Mouse (Mus musculus): ENCODE measurements around the gene Xpc.
A peak's percentile ranks its signal among the peaks of the same experiment; 100 is the strongest.

Gene Xpc

GRCm38 (mm10) chr6:91515545-91516449 is at the start of gene Xpc, which contains the start of gene Lsm3:
Gene Xpc, minus strand, starts transcription at chr6:91515888.
Gene Lsm3, plus strand, starts transcription at chr6:91515928.
- peak; percentile 97 for DNase-seq

DNA sequence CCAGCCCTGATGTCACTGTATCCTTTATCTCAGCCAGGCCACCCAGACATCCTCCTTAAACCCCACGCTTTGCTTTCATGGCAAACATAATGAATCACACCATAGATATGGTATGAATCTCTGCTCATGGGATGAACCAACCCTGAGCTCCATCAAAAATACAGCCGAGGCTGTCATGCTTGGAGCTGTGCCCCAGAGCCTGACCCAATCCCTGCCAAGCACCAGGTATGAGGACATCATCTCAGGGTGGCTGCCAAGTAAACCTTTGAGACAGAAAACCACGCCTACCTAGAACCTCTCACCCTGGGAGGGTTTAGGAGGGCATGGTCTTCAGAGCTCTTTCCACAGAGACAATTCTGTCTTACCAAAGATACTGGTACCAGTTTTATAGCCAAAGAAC is 47.3 kb upstream of the Xpc start:
- no peak for DNase-seq

DNA sequence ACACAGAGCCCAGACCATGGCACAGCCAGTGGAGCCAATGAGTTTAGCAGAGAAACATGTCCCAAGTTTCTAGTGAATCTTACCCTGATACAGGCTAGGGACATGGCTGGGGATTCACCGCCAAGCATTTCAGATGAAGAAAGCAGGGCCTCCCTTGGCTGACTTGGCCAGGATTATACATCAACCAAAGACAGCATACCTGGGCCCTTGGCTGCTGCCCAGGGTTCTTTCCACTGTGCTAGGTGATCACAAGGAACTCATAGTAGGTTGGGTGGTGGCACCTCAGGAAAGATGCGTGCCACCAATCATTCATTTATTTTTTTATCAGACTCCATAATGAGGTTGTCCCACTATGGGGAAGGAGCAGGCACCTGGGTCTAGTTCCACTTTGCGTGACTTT is 44.5 kb upstream of the Xpc start:
- DNase-seq: no peak

- peak; percentile 71 for DNase-seq
Measured at GRCm38 (mm10) chr6:91559371-91559770, 43.7 kb upstream of the Xpc start.

DNA sequence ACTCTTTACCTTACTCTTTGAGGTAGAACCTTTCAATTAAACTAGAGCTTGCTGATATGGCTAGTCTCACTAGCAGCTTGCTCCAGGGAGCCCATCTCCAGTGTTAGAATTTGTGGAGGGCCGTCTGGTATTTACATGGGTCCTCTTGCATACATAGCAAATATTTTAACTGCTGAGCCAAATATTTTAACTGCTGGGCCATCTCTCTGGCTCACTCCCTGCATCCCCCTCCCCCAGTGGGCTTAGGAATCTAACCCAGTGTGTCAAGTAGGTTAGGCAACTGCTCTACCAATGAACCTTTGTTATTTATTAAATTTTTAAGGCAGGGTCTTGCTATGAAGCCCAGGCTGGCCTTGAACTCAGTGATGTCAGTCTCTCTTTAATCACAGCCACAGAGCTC is 42.9 kb upstream of the Xpc start:
- no peak for DNase-seq

- no peak for DNase-seq
Measured at GRCm38 (mm10) chr6:91552693-91553092, 37.0 kb upstream of the Xpc start.

- no peak for DNase-seq
Measured at GRCm38 (mm10) chr6:91551671-91552070, 36.0 kb upstream of the Xpc start.

DNA sequence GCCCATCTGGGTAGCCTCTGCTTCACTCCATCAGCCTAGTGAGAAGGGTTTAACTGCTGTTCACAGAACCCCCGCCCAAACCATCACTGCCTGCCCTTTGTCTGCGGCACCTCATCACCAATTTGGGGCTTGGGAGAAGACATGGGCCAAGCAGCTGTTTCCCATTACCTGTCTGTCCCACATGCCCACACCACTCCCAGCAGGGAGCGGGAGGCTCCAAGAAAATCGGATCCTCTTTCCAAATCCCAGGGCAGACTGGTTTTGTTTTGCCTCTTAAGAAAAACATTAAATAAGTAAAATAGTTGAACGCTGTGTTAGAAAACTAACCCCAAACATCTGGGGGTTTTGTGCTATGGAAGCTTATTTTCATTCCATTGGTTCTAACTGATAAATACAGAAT is 33.9 kb upstream of the Xpc start:
- DNase-seq: no peak

GRCm38 (mm10) chr6:91547313-91547712 is 31.6 kb upstream of the Xpc start:
- no peak for DNase-seq

DNA sequence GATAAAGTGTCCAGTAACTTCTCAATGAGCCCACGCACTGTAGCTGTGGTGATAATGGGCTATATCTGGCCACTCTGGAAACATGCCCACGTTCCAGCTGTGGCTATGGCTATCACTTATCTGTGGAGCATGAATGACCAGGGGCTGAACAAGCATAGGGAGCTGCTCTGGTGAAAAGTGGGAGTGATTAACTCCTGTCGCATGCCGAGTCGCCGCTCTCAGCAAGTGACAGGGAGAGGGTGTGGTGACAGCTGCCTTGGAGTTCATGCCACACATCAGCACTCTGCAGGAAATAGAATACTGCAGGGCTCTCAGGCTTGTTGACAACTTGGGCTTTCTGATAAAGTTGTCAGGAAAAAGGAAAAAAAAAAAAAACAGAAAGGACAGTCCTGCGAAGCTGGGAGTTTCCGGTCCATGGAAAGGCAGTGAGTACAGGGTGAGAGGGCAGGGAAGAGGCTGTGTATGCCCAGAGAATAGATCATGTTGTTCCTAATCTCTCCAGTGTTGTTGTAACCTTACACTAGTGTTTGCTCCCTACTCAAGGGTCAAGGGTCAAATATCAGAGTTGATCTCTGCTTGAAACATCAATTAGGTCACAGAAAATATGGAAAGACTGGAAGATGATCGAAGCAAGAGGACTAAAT is 30.7 kb upstream of the Xpc start:
- no peak for DNase-seq

DNA sequence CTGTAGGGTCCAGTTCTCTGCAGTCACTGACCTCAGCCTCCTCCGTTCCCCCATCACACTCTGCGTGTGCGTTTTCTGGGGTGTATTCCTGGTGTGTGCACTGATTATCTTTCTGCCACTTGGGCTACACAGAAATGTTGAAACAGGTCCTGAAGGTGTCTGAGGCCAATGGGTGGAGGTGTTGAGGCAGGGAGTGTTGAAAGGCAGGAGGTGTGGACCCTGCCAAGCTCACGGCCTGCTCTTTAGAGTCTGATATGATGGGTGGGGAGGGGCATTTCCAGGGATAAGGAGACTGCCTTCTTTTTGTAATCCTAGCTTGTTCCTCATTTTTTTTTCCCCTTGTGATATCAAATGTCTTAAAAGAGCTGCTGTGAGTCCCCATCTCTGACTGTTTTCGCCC is 27.4 kb upstream of the Xpc start:
- no peak for DNase-seq

GRCm38 (mm10) chr6:91541276-91541675 is 25.6 kb upstream of the Xpc start:
- no peak for DNase-seq

DNA sequence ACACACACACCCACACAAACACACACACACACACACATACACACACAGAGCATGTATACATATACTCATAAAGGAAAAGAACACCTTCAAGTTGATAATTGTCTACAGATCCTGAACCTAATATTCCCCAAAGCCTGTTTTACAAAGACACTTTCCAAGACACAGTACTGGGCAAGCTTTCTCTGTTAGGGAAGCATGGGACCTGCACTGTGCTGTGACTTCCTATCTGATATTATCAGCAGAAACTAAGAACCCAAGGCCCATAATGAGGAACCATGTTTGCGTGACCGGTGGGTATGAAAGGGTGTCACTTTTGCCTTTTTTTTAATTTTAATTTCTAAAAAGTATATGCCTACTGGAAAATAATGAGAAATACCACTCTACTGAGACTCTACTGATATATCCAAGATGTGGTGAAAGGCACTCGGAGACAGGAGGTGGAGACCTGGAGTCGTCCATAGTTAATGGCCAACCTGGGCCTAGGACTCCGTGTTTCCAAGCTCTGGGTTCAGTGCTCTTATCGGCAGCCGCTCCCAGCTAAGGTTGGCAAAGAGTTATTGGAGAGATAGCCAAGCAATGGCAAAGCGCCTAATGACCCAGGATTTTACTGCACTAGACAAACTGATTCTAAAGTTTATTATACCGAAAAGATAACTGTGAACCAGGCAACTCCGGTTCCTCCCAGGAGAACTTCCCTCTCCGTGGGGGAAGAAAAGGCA is 20.5 kb upstream of the Xpc start:
- no peak for DNase-seq

DNA sequence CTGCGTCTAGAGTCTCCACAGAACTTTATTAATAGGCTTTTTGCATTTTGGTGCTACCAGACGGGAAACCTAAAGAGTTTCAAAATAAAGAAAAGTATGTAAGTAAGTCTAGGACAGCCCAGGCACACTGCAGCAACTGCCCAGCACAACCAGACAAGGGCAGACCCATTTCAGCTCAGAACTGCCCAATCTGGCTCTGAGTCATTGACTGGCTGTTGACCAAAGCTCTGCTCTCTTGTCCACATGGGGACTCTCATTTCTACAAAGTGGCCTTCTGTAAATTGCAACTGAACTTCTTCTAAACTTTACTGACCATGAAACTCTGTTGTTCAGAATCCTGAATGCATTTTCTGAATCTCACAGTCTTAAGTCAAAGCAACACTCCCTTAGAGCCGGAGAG is 19.5 kb upstream of the Xpc start:
- no peak for DNase-seq

DNA sequence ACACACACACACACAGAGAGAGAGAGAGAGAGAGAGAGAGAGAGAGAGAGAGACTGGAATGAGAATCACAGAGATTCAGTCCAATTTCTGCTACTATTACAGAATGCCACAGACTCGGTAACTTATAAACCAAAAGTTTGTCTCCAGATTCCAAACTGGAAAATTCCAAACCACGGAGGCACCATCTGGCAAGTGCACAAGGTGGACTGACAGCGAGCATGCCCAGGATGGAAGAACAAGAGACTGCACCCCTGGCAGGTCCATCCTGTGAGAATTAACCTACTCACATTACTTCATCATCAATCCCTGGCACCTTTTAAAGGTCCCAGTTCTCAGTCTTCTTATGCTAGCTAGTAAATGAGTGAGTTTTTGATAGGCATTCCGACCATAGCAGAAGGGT is 18.6 kb upstream of the Xpc start:
- no peak for DNase-seq

- DNase-seq: no peak
Measured at GRCm38 (mm10) chr6:91533771-91534170, 18.1 kb upstream of the Xpc start.

DNA sequence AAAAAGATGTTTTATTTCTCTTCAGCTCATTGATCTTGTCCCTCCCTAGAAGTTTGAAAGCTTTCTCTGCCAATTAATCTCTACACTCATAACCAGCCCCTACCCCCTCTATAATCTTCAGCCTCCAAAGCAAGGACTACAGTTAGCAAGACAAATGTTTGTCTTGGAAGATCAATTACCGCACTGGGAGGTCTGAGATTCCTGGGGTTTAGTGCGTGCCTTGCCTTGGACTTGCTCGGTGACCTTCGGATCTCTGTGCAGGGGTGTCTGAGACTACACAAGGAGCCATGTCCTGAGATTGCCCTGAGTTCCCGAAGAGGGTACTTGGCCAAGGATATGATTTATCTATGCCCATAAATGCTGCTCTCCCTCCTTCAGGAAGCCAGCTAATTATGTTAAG is 17.7 kb upstream of the Xpc start:
- no peak for DNase-seq

DNA sequence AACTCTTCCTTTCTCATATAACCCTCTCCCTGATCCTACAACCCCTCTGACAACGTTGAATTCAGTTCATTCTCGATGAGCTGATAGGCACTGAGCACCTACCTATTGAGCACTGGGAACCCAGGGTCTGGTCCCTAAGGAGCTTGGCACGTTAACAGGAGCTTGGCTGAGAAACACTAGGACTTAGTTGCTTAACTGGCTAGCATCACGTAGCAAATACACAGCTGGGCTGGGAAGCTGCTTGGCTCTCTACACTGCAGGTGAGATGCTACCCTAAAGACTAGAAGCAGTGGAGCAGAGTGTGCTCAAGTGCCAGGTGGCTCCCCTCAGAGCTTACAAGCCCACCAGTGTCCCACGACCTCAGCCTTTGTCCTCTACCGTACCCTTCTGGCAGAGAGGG is 17.0 kb upstream of the Xpc start:
- no peak for DNase-seq

DNA sequence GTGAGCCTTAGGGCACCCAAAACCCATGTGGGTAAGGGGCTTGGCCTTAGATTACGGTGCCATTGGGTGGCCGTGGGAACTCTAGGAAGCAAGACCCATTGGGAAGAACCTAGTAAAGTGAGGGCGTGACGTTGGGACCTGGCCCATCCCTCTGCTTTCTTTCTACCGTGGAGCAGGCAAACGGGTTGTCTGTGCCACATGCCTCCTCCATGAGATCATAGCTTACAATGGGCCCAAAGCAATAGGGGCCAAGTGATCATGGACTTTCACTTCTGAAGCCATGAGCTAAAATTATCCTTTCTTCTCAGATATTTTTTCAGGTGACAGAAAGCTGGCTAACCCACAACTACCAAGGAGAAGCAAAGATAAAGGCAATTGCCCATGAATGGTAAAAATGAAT is 15.6 kb upstream of the Xpc start:
- no peak for DNase-seq

DNA sequence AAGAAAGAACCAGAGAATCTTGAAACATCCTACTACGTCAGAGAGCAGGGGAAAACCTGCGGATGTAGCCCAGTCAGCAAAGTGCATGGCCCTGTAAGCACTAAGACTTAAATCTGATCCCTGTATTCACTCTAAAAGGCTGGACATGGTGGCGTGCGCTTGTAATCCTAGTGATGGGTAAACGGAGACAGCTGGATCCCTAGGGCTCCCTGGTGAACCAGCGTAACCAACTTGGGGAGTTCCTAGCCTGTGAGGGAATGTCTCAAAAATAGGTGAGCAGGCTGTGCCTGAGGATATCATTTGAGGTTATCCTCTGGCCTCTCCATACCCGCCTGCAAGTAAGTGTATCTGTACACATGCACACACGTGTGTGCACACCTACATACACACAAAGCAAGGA is 15.0 kb upstream of the Xpc start:
- no peak for DNase-seq

GRCm38 (mm10) chr6:91528265-91528664 is 12.6 kb upstream of the Xpc start:
- no peak for DNase-seq

- no peak for DNase-seq
Measured at GRCm38 (mm10) chr6:91527227-91527860, 11.7 kb upstream of the Xpc start.

DNA sequence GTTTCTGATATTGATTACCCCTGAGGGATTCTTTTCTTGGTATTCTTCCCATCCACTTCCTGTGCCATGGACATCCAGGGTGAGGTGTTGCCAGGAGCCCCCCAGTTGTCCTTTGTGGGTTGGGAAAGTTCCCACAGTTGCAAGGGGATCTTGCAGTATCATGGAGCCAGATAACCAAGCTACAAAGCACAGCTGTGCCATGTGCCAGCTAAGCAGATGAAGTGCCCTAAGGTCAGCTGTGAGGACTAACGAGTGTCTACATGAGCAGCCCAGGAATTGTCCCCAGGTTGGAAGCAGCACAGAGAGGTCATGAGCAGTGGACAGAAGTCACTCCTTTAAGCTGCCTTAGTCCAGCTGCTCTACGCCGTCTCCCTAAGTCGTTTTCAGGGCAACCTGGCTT is 9.9 kb upstream of the Xpc start:
- no peak for DNase-seq
